Mouse (Mus musculus): ENCODE measurements around the gene Ttc4.

DNA sequence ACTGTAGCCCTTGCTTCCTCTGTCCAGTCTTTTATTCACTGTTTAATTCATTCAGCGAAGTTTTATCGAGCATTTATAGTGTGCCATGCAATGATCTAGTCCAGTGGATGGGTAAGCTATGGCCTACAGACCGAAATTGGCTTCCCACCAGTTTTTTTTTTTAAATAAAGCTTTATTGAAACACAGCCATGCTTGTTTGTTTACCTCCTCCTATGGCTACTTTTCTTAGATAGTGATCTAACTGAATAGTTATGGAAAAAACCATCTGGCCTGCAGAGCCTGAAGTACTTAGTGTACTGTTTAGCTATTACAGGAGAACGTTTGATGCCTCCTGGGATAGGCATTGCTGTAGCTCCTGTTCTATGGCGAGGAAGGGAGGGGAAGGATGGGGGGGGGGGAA lies 32.9 kb downstream of the Ttc4 start:
- no peak for TF ChIP-seq CTCF (IDR thresholded peaks at IDR 0.05; ENCODE audit: low read depth, low read length)
- TF ChIP-seq POLR2A (IDR thresholded peaks at IDR 0.05; ENCODE audit: extremely low read depth, insufficient read depth, low read length) = no peak
